Mouse (Mus musculus) thymus, adult 2 months (tissue): ENCODE results near the gene Hoxc4.

Source experiments
- CTCF ChIP-seq: fragments of 200-500 bp; IDR thresholded peaks from 2 replicates; pipeline ENCODE4 v1.5.1; 2012; ENCODE audit warnings: mild to moderate bottlenecking, control low read depth, low read length, moderate library complexity, borderline replicate concordance; ENCODE audit not compliant: control insufficient read depth, poor library complexity, insufficient read depth; ENCODE audit errors: extremely low read depth
- POLR2A ChIP-seq: fragments of 200-500 bp; IDR thresholded peaks from 2 replicates; pipeline ENCODE4 v1.6.1; 2012; ENCODE audit warnings: mild to moderate bottlenecking, low read length, control low read depth, moderate library complexity; ENCODE audit not compliant: control insufficient read depth, poor library complexity, insufficient read depth; ENCODE audit errors: extremely low read depth

GRCm38 (mm10) chr15:102976171-102976570, 42.6 kb upstream of the Hoxc4 start, which contains the start of gene Hoxc9:
- TF ChIP-seq CTCF: no peak
- no peak for TF ChIP-seq POLR2A
